Mouse (Mus musculus) lung, postnatal 0 days (tissue): ENCODE measurements around the gene Bckdhb. TPM values are rescaled to one million over a fixed set of nuclear protein-coding genes. Genes with fewer than 3 reads are reported as not detected.

Experiments
- ATAC-seq: fragments of 200-750 bp; cut with Nextera tagmentation; 2 replicates; pipeline ENCODE4 v1.8.0; 2017; ENCODE audit warnings: moderate library complexity
- DNase-seq: peaks from one replicate; pipeline ENCODE4 v3.0.0-alpha.2; 2016; ENCODE audit warnings: low spot score
- H3K27ac ChIP-seq: fragments of 300-500 bp; sonication (generic); 2 replicates; pipeline ENCODE4 v1.5.1; 2014; ENCODE audit warnings: antibody characterized with exemption, mild to moderate bottlenecking, low read length, mixed read lengths
- H3K27me3 ChIP-seq: fragments of 300-500 bp; sonication (generic); replicated peaks from 2 replicates; pipeline ENCODE4 v1.6.1; 2014; ENCODE audit warnings: low read length, mixed read lengths; ENCODE audit not compliant: insufficient read depth
- H3K36me3 ChIP-seq: fragments of 300-500 bp; sonication (generic); 2 replicates; pipeline ENCODE4 v1.6.1; 2014; ENCODE audit warnings: low read length, mixed read lengths; ENCODE audit not compliant: insufficient read depth
- H3K4me1 ChIP-seq: fragments of 300-500 bp; sonication (generic); 2 replicates; pipeline ENCODE4 v1.6.1; 2014; ENCODE audit warnings: antibody characterized with exemption, low read depth, low read length, mixed read lengths; ENCODE audit not compliant: insufficient read depth
- H3K4me2 ChIP-seq: fragments of 300-500 bp; sonication (generic); replicated peaks from 2 replicates; pipeline ENCODE4 v1.6.1; 2014; ENCODE audit warnings: low read depth, mild to moderate bottlenecking, low read length, moderate library complexity, mixed read lengths
- H3K4me3 ChIP-seq: fragments of 300-500 bp; sonication (generic); 2 replicates; pipeline ENCODE4 v1.5.1; 2014; ENCODE audit warnings: low read depth, low read length
- H3K9ac ChIP-seq: fragments of 300-500 bp; sonication (generic); replicated peaks from 2 replicates; pipeline ENCODE4 v1.6.1; 2014; ENCODE audit warnings: low read depth, mild to moderate bottlenecking
- H3K9me3 ChIP-seq: fragments of 300-500 bp; sonication (generic); 2 replicates; pipeline ENCODE4 v1.6.1; 2016; ENCODE audit warnings: low read length, mixed read lengths
- CTCF ChIP-seq: IDR thresholded peaks from 2 replicates; pipeline ENCODE4 v1.5.1; 2016; ENCODE audit warnings: antibody characterized with exemption, mild to moderate bottlenecking
- EP300 ChIP-seq: IDR thresholded peaks from 2 replicates; pipeline ENCODE4 v1.6.1; 2016; ENCODE audit warnings: antibody characterized with exemption, mild to moderate bottlenecking, control low read depth
- WGBS: fragments of 180-500 bp; shearing (Covaris S2); extraction: QIAGEN DNeasy Blood & Tissue Kit; methylation state at CpG from one replicate; pipeline ENCODE4 v1.1.7; 2014; 5-methylcytosine and 5-hydroxymethylcytosine counted together
- polyA plus RNA-seq: library from polyadenylated mRNA; unstranded; fragments of >200 nt; fragmentation: Nextera tagmentation; extraction: Ambion mirVana; gene quantifications from 2 replicates; pipeline ENCODE4 v1.2.1, GENCODE M21; 2015

The Bckdhb gene
- polyA plus RNA-seq, 1 experiment from 2014 or later = 11.8 TPM

GRCm38 (mm10) chr9:84135062-84135461 is 210.1 kb downstream of the Bckdhb start:
- no peak overlapping the region for H3K9ac ChIP-seq
- H3K9me3 ChIP-seq = no peaks in the 10 kb centered on the region
- no peak overlapping the region for H3K4me2 ChIP-seq
- no peaks in the 10 kb centered on the region for H3K27me3 ChIP-seq
- peak; percentile 42 for DNase-seq
- no peak for TF ChIP-seq CTCF
- TF ChIP-seq EP300 = peak; percentile 81
- no peaks in the 10 kb centered on the region for H3K4me1 ChIP-seq
- ATAC-seq = peak; percentile 64
- H3K4me3 ChIP-seq = no peak overlapping the region
- WGBS = 68% methylated on average over 12 of the region's 12 CpGs
- no peak overlapping the region for H3K27ac ChIP-seq
- no peaks in the 10 kb centered on the region for H3K36me3 ChIP-seq

DNA sequence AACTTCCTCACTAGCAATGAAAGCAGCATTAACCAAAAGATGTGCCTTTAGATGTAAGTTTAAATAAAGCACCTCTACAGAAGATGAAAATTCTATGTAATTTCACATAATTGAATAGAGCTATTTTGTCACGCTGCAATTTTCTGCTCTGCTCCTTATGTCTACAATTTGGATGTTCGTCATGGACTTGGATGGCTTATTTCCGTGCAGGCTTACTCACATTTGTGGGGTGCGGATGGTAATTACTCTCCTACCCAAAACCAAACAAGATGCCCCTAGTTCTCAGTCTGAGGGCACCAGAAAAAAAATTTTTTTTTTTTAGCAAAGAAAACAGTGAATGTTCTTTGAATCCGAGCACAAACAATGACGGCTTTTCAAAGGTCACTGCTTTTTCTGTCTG is 212.2 kb downstream of the Bckdhb start:
- no peak overlapping the region for H3K27ac ChIP-seq
- no peaks in the 10 kb centered on the region for H3K9me3 ChIP-seq
- DNase-seq = no peak
- H3K4me1 ChIP-seq = no peaks in the 10 kb centered on the region
- H3K36me3 ChIP-seq = no peaks in the 10 kb centered on the region
- 93% methylated on average over 6 of the region's 6 CpGs for WGBS
- TF ChIP-seq CTCF (no peak), EP300 (no peak)
- H3K9ac ChIP-seq = no peak overlapping the region
- no peaks in the 10 kb centered on the region for H3K27me3 ChIP-seq
- H3K4me3 ChIP-seq = no peak overlapping the region
- H3K4me2 ChIP-seq = no peak overlapping the region
- ATAC-seq = no peak

DNA sequence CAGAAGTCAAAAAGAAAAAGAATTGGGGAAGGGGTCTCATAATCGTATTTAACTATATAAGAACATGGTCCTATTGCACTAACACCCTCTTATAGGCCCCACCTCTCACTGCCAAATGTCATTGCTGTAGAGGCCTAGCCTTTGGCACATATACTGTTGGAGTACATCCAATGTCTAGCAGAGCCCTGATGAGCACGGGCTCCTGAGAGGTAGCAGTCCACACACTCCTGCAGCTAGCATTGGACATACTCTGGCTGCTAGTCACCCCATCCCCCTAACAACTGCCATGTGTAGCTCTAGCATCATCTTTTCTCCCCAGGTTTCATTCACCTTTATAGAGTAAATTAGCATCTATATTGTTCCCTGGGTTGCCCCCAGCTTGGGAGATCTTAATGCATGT is 223.2 kb downstream of the Bckdhb start:
- H3K4me2 ChIP-seq = no peak overlapping the region

More for the DNA sequence above, 223.2 kb downstream of the Bckdhb start:
- Histone ChIP-seq H3K4me1 (no peaks in the 10 kb centered on the region), H3K9me3 (no peaks in the 10 kb centered on the region), H3K4me3 (no peak overlapping the region), H3K36me3 (no peaks in the 10 kb centered on the region), H3K9ac (no peak overlapping the region), H3K27ac (no peak overlapping the region), H3K27me3 (no peaks in the 10 kb centered on the region)
- 55% methylated on average over 2 of the region's 2 CpGs for WGBS
- TF ChIP-seq EP300 (no peak), CTCF (no peak)
- DNase-seq = no peak
- ATAC-seq = no peak

Other genes with a start within 250 kb of the Bckdhb start
- gene Elovl4, start 118.9 kb upstream of the Bckdhb start, polyA plus RNA-seq = 0.62 and 0.68 TPM in 2 replicates
- 1.4 and 1.8 TPM in 2 replicates for gene Ttk, start 90.5 kb upstream of the Bckdhb start, polyA plus RNA-seq